Mouse (Mus musculus) megakaryocyte, embryonic 14.5 days (primary cell): ENCODE results near the gene Clec4d.
A peak's percentile ranks its signal among the peaks of the same experiment; 100 is the strongest.

Experiments
- FLI1 ChIP-seq: IDR thresholded peaks from 2 replicates; pipeline ENCODE4 v1.6.1; 2012; ENCODE audit warnings: low read length, inconsistent platforms, mixed read lengths
- GATA1 ChIP-seq: IDR thresholded peaks from 3 replicates; pipeline ENCODE4 v1.6.1; 2012; ENCODE audit warnings: mixed read lengths, low read length, inconsistent platforms, borderline replicate concordance

DNA sequence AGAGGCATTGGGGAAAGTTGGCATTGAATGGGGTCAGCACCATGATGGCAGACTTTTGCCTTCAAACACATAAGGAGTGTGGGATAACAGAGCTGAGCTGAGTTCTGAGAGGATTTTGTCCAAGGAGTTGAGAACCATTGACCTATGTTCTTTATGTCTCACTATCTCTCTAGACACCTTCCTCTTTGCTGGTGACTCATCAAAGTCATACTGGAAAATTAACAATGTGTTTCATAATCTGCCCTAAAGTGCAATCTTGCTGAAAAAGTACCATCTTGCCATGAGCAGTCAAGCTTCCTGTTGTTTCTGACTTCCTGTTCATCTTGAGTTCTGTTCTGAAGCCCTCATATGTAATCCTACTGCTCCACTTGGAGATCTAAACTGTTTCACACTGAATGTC, 9.2 kb upstream of the Clec4d start:
- TF ChIP-seq FLI1 = no peak
- 0 out of 3 replicates have a peak, but pooled peaks have one; percentile 37 for TF ChIP-seq GATA1
